ENCODE assay signal across 9 mouse cellular contexts in genomic region chr19:7345235-7345755, GRCm38 (mm10). TPM values are rescaled to one million over a fixed set of nuclear protein-coding genes. Genes with fewer than 3 reads are reported as not detected.
DNase-seq lines count a peak whose midpoint lies in the region; ATAC-seq and TF ChIP-seq lines count a peak whose summit lies in the region.
"Had no signal": no experiment of that assay in that cellular context is flagged by ENCODE, and none has a peak within 500 bp of the region (broad histone marks: within the 10 kb centered on the region; RNA-seq: fewer than 3 reads in every experiment).

No protein-coding gene starts in this region.

- 21% methylated on average over 4 of the region's 4 CpGs for WGBS in forebrain, embryonic 10.5 days
- WGBS in forebrain, embryonic 12.5 days = 22% methylated on average over 4 of the region's 4 CpGs
- 19% methylated on average over 4 of the region's 4 CpGs for WGBS in forebrain, postnatal 0 days

- peak overlapping the region; percentile 12; the same call in 1 of the 2 replicates for H3K27ac ChIP-seq in forebrain, embryonic 10.5 days
- H3K27ac ChIP-seq in forebrain, embryonic 12.5 days = no peak overlapping the region
- no peak overlapping the region for H3K27ac ChIP-seq in forebrain, postnatal 0 days (ENCODE audit: low read depth, low read length)
- H3K27ac ChIP-seq: liver, embryonic 13.5 days had no signal

- DNase-seq in forebrain, embryonic 10.5 days (ENCODE audit: extremely low spot score, low spot score) = peak; percentile 77
- peak; percentile 32 for DNase-seq in urinary bladder, postnatal 25 days (ENCODE audit: low spot score)
- DNase-seq in urinary bladder, postnatal 10 days (ENCODE audit: low spot score) = no peak
- peak; percentile 88 for DNase-seq in forebrain, postnatal 0 days
- peak; percentile 36 for DNase-seq in left cerebral cortex, adult 11 months (ENCODE audit: low spot score)
- peak; percentile 79 for DNase-seq in naive thymus-derived CD4-positive, alpha-beta T cell, adult 2 months (ENCODE audit: low read depth)
- peak; percentile 76 for DNase-seq in thymus, postnatal 4 days
- DNase-seq: liver, embryonic 13.5 days had no signal

- no peak for ATAC-seq in forebrain, embryonic 12.5 days (ENCODE audit: low FRiP score)
- ATAC-seq in forebrain, postnatal 0 days = no peak

- no peak overlapping the region for H3K4me2 ChIP-seq in forebrain, embryonic 12.5 days
- no peak overlapping the region for H3K4me2 ChIP-seq in forebrain, postnatal 0 days (ENCODE audit: low read depth)
- H3K4me2 ChIP-seq: liver, embryonic 13.5 days had no signal

- peak; percentile 96 for TF ChIP-seq CTCF in forebrain, postnatal 0 days (IDR thresholded peaks at IDR 0.05; ENCODE audit: low read depth)

- peaks cover 15% of the 10 kb centered on the region for H3K4me1 ChIP-seq in forebrain, embryonic 10.5 days
- H3K4me1 ChIP-seq in forebrain, embryonic 12.5 days = peaks cover 8% of the 10 kb centered on the region
- H3K4me1 ChIP-seq in forebrain, postnatal 0 days (ENCODE audit: insufficient read depth) = 0 out of 2 replicates have a peak, but pooled peaks cover 3% of the 10 kb centered on the region

- no peaks in the 10 kb centered on the region for H3K9me3 ChIP-seq in forebrain, embryonic 10.5 days
- no peaks in the 10 kb centered on the region for H3K9me3 ChIP-seq in forebrain, embryonic 12.5 days
- H3K9me3 ChIP-seq in forebrain, postnatal 0 days (ENCODE audit: low read length) = no peaks in the 10 kb centered on the region
- H3K9me3 ChIP-seq: liver, embryonic 13.5 days had no signal

- H3K36me3 ChIP-seq in forebrain, embryonic 10.5 days (replicated peaks) = no peaks in the 10 kb centered on the region
- no peaks in the 10 kb centered on the region for H3K36me3 ChIP-seq in forebrain, embryonic 12.5 days (replicated peaks)
- H3K36me3 ChIP-seq in forebrain, postnatal 0 days (ENCODE audit: insufficient read depth) = no peaks in the 10 kb centered on the region
- H3K36me3 ChIP-seq: liver, embryonic 13.5 days had no signal

- H3K4me3 ChIP-seq in forebrain, embryonic 10.5 days = no peak overlapping the region
- no peak overlapping the region for H3K4me3 ChIP-seq in forebrain, embryonic 12.5 days (replicated peaks)
- H3K4me3 ChIP-seq in forebrain, postnatal 0 days (ENCODE audit: low read depth, low read length) = no peak overlapping the region
- H3K4me3 ChIP-seq: liver, embryonic 13.5 days had no signal

- H3K27me3 ChIP-seq in forebrain, embryonic 10.5 days (ENCODE audit: poor library complexity, severe bottlenecking) = no peaks in the 10 kb centered on the region
- H3K27me3 ChIP-seq in forebrain, embryonic 12.5 days = no peaks in the 10 kb centered on the region
- no peaks in the 10 kb centered on the region for H3K27me3 ChIP-seq in forebrain, postnatal 0 days (ENCODE audit: insufficient read depth, low read length)
- H3K27me3 ChIP-seq: liver, embryonic 13.5 days had no signal

- H3K9ac ChIP-seq in forebrain, embryonic 12.5 days = no peak overlapping the region
- H3K9ac ChIP-seq in forebrain, postnatal 0 days = no peak overlapping the region
- H3K9ac ChIP-seq: liver, embryonic 13.5 days had no signal

RNA-seq across cellular contexts. Expression of gene Mark2, which starts 3.6 kb away (rescaled TPM):
- polyA plus RNA-seq in forebrain, embryonic 10.5 days (2016; fragmentation: Nextera tagmentation; extraction: Ambion mirVana) = 38.2 and 41.4 TPM in 2 replicates
- 47.6 and 53.5 TPM in 2 replicates for polyA plus RNA-seq in forebrain, embryonic 12.5 days (2016; fragmentation: Nextera tagmentation; extraction: Ambion mirVana)
- total RNA-seq in forebrain, postnatal 0 days (2014; rRNA removed) = 35.8 and 38.7 TPM in 2 replicates
- polyA plus RNA-seq in forebrain, postnatal 0 days (2015; fragmentation: Nextera tagmentation; extraction: Ambion mirVana) = 30.0 and 35.7 TPM in 2 replicates

RNA-seq across cellular contexts. Expression of gene Spindoc, which starts 37.5 kb away (rescaled TPM):
- polyA plus RNA-seq in forebrain, embryonic 10.5 days (2016; fragmentation: Nextera tagmentation; extraction: Ambion mirVana) = 44.5 and 45.0 TPM in 2 replicates
- polyA plus RNA-seq in forebrain, embryonic 12.5 days (2016; fragmentation: Nextera tagmentation; extraction: Ambion mirVana) = 41.9 and 42.4 TPM in 2 replicates
- 43.2 and 48.9 TPM in 2 replicates for total RNA-seq in forebrain, postnatal 0 days (2014; rRNA removed)
- 16.4 and 20.8 TPM in 2 replicates for polyA plus RNA-seq in forebrain, postnatal 0 days (2015; fragmentation: Nextera tagmentation; extraction: Ambion mirVana)
